Mouse (Mus musculus): ENCODE data around the gene Btbd19. TPM values are rescaled to one million over a fixed set of nuclear protein-coding genes. Genes with fewer than 3 reads are reported as not detected.

Gene Btbd19
- total RNA-seq, 2 experiments from 2014 or later, result 2.3 to 2.5 TPM

DNA sequence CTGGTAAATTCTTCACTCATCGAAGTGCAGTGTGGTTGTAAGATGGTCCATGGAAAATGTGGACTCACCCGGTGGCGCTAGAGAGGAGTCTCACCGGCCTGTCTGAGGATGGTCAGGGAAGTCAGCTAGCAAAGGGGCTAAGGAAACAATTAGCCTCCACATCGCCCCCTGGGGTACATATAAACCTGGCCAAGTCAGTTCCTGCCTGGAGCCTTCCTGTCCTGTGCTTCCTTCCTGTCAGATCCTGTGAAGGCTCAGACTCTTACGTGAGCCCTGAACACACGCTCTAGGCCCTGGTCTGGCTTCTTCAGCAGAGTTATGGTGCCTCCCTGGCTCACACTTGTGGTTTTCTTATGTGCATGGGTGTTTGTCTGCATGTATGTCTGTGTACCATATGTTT lies 24.3 kb downstream of the Btbd19 start:
- intact Hi-C loops (cut with DNase I), result no loop called here
- DNase-seq, result no peak

GRCm38 (mm10) chr4:117100036-117100435 lies 25.5 kb downstream of the Btbd19 start:
- H3K27ac ChIP-seq, result no peak overlapping the region
- DNase-seq, result no peak
- no peak for TF ChIP-seq CTCF (IDR thresholded peaks at IDR 0.05)
- no peak overlapping the region for H3K4me3 ChIP-seq
- intact Hi-C loops (cut with DNase I), result no loop called here

More for the DNA sequence above, 24.3 kb downstream of the Btbd19 start:
- H3K4me3 ChIP-seq, result no peak overlapping the region
- peak overlapping the region; percentile 48; the same call in 1 of the 2 replicates for H3K27ac ChIP-seq
- TF ChIP-seq CTCF (IDR thresholded peaks at IDR 0.05), result peak; percentile 45

DNA sequence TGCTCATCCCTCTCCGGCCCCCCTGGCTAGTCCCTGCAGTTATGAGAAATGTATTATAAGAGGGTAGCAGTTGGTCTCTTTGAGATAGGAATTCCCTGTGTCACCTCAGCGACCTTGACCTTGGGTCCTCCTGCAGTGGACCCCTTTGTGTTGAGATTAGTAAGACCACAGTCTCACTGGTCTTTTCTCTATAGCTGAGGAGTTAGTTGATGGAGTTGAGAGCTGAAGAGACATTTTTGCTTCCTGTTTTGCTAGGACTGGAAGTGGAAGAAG lies 26.8 kb downstream of the Btbd19 start:
- H3K4me3 ChIP-seq, result peak overlapping the region; percentile 21; the same call in 1 of the 2 replicates
- H3K27ac ChIP-seq, result peak overlapping the region; percentile 57; the same call in 1 of the 2 replicates
- TF ChIP-seq CTCF (IDR thresholded peaks at IDR 0.05), result no peak
- no peak for DNase-seq
- intact Hi-C loops (cut with DNase I), result no loop called here

GRCm38 (mm10) chr4:117097969-117098763 lies 27.4 kb downstream of the Btbd19 start:
- TF ChIP-seq CTCF (IDR thresholded peaks at IDR 0.05), result no peak
- Histone ChIP-seq H3K4me3 (peak overlapping the region; percentile 21; the same call in 1 of the 2 replicates), H3K27ac (peak overlapping the region; percentile 57)
- intact Hi-C loops (cut with DNase I), result no loop called here
- DNase-seq, result peak; percentile 46

- intact Hi-C loops (cut with DNase I), result no loop called here
Observed at GRCm38 (mm10) chr4:117096666-117097065, 28.9 kb downstream of the Btbd19 start.

DNA sequence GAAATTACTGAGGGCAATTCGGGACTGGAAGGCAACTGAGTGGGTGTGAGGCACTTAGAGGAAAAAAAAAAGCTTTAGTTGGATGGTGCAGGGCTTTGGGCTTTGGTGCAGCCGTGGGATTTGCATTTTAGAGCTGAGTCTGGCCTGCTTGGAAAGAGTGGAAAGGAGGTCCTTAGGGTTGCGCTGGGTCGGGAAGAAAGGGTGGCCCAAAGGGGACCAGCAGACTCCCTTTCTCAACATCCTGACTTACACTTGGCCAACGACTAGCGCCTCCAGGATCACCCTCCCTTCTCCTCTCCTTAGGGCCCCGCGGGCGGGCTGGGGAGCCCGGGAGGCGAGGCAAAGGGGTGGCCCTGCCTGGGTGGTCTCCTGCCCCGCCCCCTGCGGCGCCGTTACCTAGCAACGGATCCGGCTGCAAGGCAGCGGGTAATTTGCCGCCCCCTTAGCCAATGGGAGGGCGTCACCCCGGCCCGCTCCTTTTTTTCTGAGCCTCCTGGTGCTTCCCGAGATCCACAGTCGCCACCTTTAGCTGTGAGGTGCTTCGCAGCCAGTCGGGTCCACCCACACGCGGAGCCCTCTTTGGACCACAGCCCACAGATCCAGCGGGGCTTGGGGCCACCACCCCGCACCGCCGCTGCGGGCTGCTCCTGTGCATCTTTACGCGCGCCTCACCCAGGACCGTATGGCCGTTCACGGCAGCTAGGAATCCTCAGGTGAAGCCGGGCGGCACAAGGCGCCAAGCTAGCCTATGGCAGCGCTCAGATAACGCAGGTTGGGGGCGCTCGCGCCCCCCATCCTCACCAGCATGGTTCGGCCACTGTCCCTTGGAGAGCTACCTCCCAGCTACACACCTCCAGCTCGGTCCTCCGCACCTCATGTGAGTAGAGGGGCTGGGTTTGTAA lies 29.7 kb downstream of the Btbd19 start, which contains the start of gene Ptch2:
Gene Ptch2, plus strand, starts transcription at position 525 of the 902 bp plus-strand sequence.
- Histone ChIP-seq H3K27ac (peak within 1 kb of the TSS; percentile 66), H3K4me3 (peak within 1 kb of the TSS; percentile 76)
- TF ChIP-seq CTCF (IDR thresholded peaks at IDR 0.05), result no peak
- intact Hi-C loops (cut with DNase I), result no loop called here
- DNase-seq, result peak; percentile 81

More at GRCm38 (mm10) chr4:117096666-117097065, 28.9 kb downstream of the Btbd19 start:
- Histone ChIP-seq H3K4me3 (peak overlapping the region; percentile 76), H3K27ac (peak overlapping the region; percentile 66)
- DNase-seq, result no peak
- TF ChIP-seq CTCF (IDR thresholded peaks at IDR 0.05), result no peak

DNA sequence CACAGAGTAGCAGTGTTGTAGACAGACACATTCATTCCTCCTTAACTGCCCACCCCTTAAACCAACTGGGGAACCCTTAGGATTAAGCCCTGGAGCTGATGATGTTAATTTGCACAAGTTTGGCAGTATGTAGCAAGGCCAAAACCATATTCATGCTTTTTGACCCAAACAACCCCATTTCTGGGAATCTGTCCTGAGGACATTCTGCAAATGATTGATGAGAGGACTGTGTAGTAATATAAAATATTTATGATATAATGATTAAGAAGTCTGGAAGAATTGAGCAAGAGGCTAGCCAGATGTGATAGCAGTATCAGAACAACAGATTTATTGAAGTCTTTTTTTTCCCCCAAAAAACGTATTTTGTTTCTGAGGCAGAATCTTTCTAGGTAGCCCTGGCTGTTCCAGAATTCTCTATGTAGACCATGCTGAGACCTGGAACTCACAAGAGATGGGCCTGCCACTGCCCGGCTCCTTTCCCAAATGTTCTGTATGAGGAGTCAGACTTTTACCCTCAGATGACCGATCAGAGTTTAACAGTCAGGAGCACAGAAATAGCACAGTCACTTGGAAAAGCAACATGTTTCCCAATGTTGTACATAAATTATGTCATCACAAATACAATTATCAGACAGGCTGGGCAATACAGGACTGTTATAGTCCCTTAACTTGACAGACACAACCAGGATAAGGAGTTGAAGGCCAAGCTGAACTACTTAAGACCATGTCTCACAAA lies 30.7 kb downstream of the Btbd19 start:
- TF ChIP-seq CTCF (IDR thresholded peaks at IDR 0.05), result no peak
- DNase-seq, result no peak
- intact Hi-C loops (cut with DNase I), result no loop called here

DNA sequence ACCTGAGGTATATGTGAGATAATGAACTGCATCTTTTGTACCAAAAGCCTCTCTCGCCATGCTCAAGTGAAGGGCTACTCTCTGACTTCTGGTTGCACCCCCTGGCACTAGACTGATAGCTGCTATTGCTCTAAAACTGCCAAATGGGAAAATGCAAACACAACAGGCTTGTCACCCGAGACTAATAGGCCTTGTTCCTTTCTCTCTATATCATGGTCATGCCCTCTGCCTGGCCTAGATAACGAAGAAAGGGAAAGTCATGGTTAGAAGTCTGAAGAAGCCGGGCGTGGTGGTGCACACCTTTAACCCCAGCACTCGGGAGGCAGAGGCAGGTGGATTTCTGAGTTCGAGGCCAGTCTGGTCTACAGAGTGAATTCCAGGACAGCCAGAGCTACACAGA lies 34.9 kb downstream of the Btbd19 start:
- Histone ChIP-seq H3K4me3 (no peak overlapping the region), H3K27ac (no peak overlapping the region)
- TF ChIP-seq CTCF (IDR thresholded peaks at IDR 0.05), result no peak
- intact Hi-C loops (cut with DNase I), result no loop called here
- no peak for DNase-seq

More for the DNA sequence above, 30.7 kb downstream of the Btbd19 start:
- Histone ChIP-seq H3K27ac (peak overlapping the region; percentile 66), H3K4me3 (no peak overlapping the region)

- DNase-seq, result no peak
- H3K4me3 ChIP-seq, result no peak overlapping the region
- intact Hi-C loops (cut with DNase I), result no loop called here
- TF ChIP-seq CTCF (IDR thresholded peaks at IDR 0.05), result no peak
- H3K27ac ChIP-seq, result no peak overlapping the region
Observed at GRCm38 (mm10) chr4:117087948-117088640, 37.4 kb downstream of the Btbd19 start.

DNA sequence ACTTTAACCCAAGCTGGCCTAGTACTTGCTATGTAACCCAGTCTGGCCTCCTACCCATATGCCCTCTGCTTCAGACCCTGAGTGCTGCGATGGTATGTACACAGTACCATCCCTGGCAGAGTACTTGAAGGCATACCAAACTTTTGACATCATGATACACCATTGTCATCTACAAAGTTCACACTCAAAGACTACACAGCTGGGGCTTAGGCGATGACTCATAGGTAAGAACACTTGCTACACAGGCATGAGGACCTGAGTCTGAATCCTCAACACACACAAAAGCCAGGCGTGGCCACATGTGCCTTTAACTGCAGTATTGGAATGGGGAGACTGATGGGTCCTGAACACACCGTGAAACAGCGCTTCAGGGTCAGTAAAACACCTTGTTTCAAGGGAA lies 54.3 kb downstream of the Btbd19 start:
- no peak for DNase-seq
- no peak overlapping the region for H3K27ac ChIP-seq
- intact Hi-C loops (cut with DNase I), result no loop called here
- H3K4me3 ChIP-seq, result no peak overlapping the region
- TF ChIP-seq CTCF (IDR thresholded peaks at IDR 0.05), result no peak

GRCm38 (mm10) chr4:117070624-117071023 lies 54.9 kb downstream of the Btbd19 start:
- Histone ChIP-seq H3K27ac (no peak overlapping the region), H3K4me3 (no peak overlapping the region)
- TF ChIP-seq CTCF (IDR thresholded peaks at IDR 0.05), result no peak
- no peak for DNase-seq
- intact Hi-C loops (cut with DNase I), result no loop called here

GRCm38 (mm10) chr4:117069647-117070046 lies 55.9 kb downstream of the Btbd19 start:
- TF ChIP-seq CTCF (IDR thresholded peaks at IDR 0.05), result no peak
- intact Hi-C loops (cut with DNase I), result no loop called here

More at GRCm38 (mm10) chr4:117069647-117070046, 55.9 kb downstream of the Btbd19 start:
- no peak overlapping the region for H3K4me3 ChIP-seq
- H3K27ac ChIP-seq, result no peak overlapping the region
- DNase-seq, result no peak

Small RNAs within 50 kb of the gene (microRNA-seq; reads per million reads assigned to microRNA genes)
- gene Gm22398, result not detected

Other genes with a start within 250 kb of the Btbd19 start
- under 1 TPM in 1 of 2 experiments, not detected in 1; 0.14 TPM for gene Zswim5, start 248.3 kb downstream of the Btbd19 start, total RNA-seq (2021)
- 10 to 100 TPM; 59.1 to 69.1 TPM for gene Urod, start 131.3 kb downstream of the Btbd19 start, total RNA-seq (2021)
- gene Hectd3, start 130.4 kb downstream of the Btbd19 start, total RNA-seq (2021), result 10 to 100 TPM; 13.8 to 15.3 TPM
- 10 to 100 TPM; 22.2 to 23.2 TPM for gene Eif2b3, start 106.3 kb downstream of the Btbd19 start, total RNA-seq (2021)
- under 1 TPM; 0.22 to 0.54 TPM for gene Ptch2, start 29.6 kb downstream of the Btbd19 start, total RNA-seq (2021)
- gene Tctex1d4, start 1.1 kb upstream of the Btbd19 start, total RNA-seq (2021), result not detected
- gene Plk3, start 8.2 kb upstream of the Btbd19 start, total RNA-seq (2021), result under 1 TPM; 0.73 to 0.74 TPM
- 100 to 1,000 TPM; 527 to 622 TPM for gene Rps8, start 30.5 kb upstream of the Btbd19 start, total RNA-seq (2021)
- gene Kif2c, start 56.9 kb upstream of the Btbd19 start, total RNA-seq (2021), result not detected
- 1 to 10 TPM; 2.7 to 6.6 TPM for gene Tmem53, start 126.2 kb upstream of the Btbd19 start, total RNA-seq (2021)
- gene Armh1, start 126.4 kb upstream of the Btbd19 start, total RNA-seq (2021), result not detected